Mouse (Mus musculus): Measurements from ENCODE around the gene Ankmy2. TPM values are rescaled to one million over a fixed set of nuclear protein-coding genes. Genes with fewer than 3 reads are reported as not detected.
"Not testable (repeated sequence)": the region's sequence is repeated elsewhere in the genome, so short reads cannot be mapped to it uniquely, and the experiment has no call there.

The Ankmy2 gene
- total RNA-seq, 2 experiments from 2014 or later, result 54.3 to 55.3 TPM

GRCm38 (mm10) chr12:36157304-36157637 lies 357 bp downstream of the Ankmy2 start:
- no peak for DNase-seq (ENCODE audit: low spot score in 2 of 2)

- peak; percentile 36 to 65 for DNase-seq (ENCODE audit: low spot score in 2 of 2)
Observed at GRCm38 (mm10) chr12:36157638-36158308, 859 bp downstream of the Ankmy2 start, which contains the start of gene Bzw2. Bzw2 (minus strand) TSS chr12:36158080.

- no peak for DNase-seq (ENCODE audit: low spot score in 2 of 2)
Observed at GRCm38 (mm10) chr12:36164126-36164791, 7.3 kb downstream of the Ankmy2 start.

GRCm38 (mm10) chr12:36165299-36165698 lies 8.4 kb downstream of the Ankmy2 start:
- no peak for DNase-seq (ENCODE audit: low spot score in 2 of 2)

GRCm38 (mm10) chr12:36177227-36177626 lies 20.3 kb downstream of the Ankmy2 start:
- DNase-seq (ENCODE audit: low spot score in 2 of 2), result no peak

GRCm38 (mm10) chr12:36182570-36182969 lies 25.7 kb downstream of the Ankmy2 start:
- no peak for DNase-seq (ENCODE audit: low spot score in 2 of 2)

- no peak for DNase-seq (ENCODE audit: low spot score in 2 of 2)
Observed at GRCm38 (mm10) chr12:36187081-36187480, 30.2 kb downstream of the Ankmy2 start.

- DNase-seq (ENCODE audit: low spot score in 2 of 2), result no peak
Observed at GRCm38 (mm10) chr12:36189610-36190009, 32.7 kb downstream of the Ankmy2 start.

- DNase-seq (ENCODE audit: low spot score in 2 of 2), result no peak
Observed at GRCm38 (mm10) chr12:36190343-36190742, 33.4 kb downstream of the Ankmy2 start.

GRCm38 (mm10) chr12:36194976-36195375 lies 38.1 kb downstream of the Ankmy2 start:
- no peak for DNase-seq (ENCODE audit: low spot score in 2 of 2)

GRCm38 (mm10) chr12:36205579-36206119 lies 48.7 kb downstream of the Ankmy2 start:
- DNase-seq (ENCODE audit: low spot score in 2 of 2), result not testable (repeated sequence)

GRCm38 (mm10) chr12:36207072-36207799 lies 50.3 kb downstream of the Ankmy2 start:
- peak in 1 of 2 experiments; percentile 68 for DNase-seq (ENCODE audit: low spot score in 2 of 2)

- no peak for DNase-seq (ENCODE audit: low spot score in 2 of 2)
Observed at GRCm38 (mm10) chr12:36207800-36208148, 50.9 kb downstream of the Ankmy2 start.

GRCm38 (mm10) chr12:36208456-36208855 lies 51.5 kb downstream of the Ankmy2 start:
- DNase-seq (ENCODE audit: low spot score in 2 of 2), result peak in 1 of 2 experiments; percentile 45

- no peak for DNase-seq (ENCODE audit: low spot score in 2 of 2)
Observed at GRCm38 (mm10) chr12:36210096-36210495, 53.2 kb downstream of the Ankmy2 start.

- no peak for DNase-seq (ENCODE audit: low spot score in 2 of 2)
Observed at GRCm38 (mm10) chr12:36214389-36215148, 57.7 kb downstream of the Ankmy2 start.

- peak in 1 of 2 experiments; percentile 49 for DNase-seq (ENCODE audit: low spot score in 2 of 2)
Observed at GRCm38 (mm10) chr12:36215149-36215480, 58.2 kb downstream of the Ankmy2 start.

- no peak for DNase-seq (ENCODE audit: low spot score in 2 of 2)
Observed at GRCm38 (mm10) chr12:36216230-36216629, 59.3 kb downstream of the Ankmy2 start.

- no peak for DNase-seq (ENCODE audit: low spot score in 2 of 2)
Observed at GRCm38 (mm10) chr12:36216905-36217304, 60.0 kb downstream of the Ankmy2 start.

- DNase-seq (ENCODE audit: low spot score in 2 of 2), result no peak
Observed at GRCm38 (mm10) chr12:36224392-36224791, 67.5 kb downstream of the Ankmy2 start.

- no peak for DNase-seq (ENCODE audit: low spot score in 2 of 2)
Observed at GRCm38 (mm10) chr12:36231386-36231785, 74.5 kb downstream of the Ankmy2 start.

Data from layer of hippocampus, adult 18-20 months (tissue).